Mouse (Mus musculus): ENCODE data around the gene Ubl4b.

- no peak for TF ChIP-seq POLR2A (IDR thresholded peaks at IDR 0.05; ENCODE audit: low read depth, low read length)
- TF ChIP-seq CTCF (IDR thresholded peaks at IDR 0.05; ENCODE audit: extremely low read depth, insufficient read length, insufficient replicate concordance, low read depth, low read length), result no peak
These were observed 38.9 kb downstream of the Ubl4b start for GRCm38 (mm10) chr3:107515989-107516388.
